ENCODE assay signal across 12 mouse cellular contexts in genomic region chr10:95774001-95774628, GRCm38 (mm10).
A peak's percentile ranks its signal among the peaks of the same experiment; 100 is the strongest.
DNase-seq lines count a peak whose midpoint lies in the region; ATAC-seq and TF ChIP-seq lines count a peak whose summit lies in the region.
"Had no signal": no experiment of that assay in that cellular context is flagged by ENCODE, and none has a peak within 500 bp of the region (broad histone marks: within the 10 kb centered on the region; RNA-seq: fewer than 3 reads in every experiment).

No protein-coding gene starts in this region.

- no peaks in the 10 kb centered on the region for H3K36me3 ChIP-seq in hindbrain, embryonic 12.5 days
- H3K36me3 ChIP-seq: hindbrain, embryonic 10.5 days; lung, embryonic 15.5 days had no signal

- intact Hi-C loops in heart, postnatal 25 days (cut with DNase I): loop anchor here (5.0 to 10.0 kb wide), 2 partner anchors 51 to 83 kb away; no protein-coding TSS in a partner anchor

- ATAC-seq in frontal cortex, adult (ENCODE audit: low TSS enrichment): no peak
- no peak for ATAC-seq in hindbrain, embryonic 12.5 days (ENCODE audit: low FRiP score)
- ATAC-seq: midbrain, embryonic 16.5 days had no signal

- H3K4me1 ChIP-seq in cerebellum, adult 2 months (ENCODE audit: control insufficient read depth, insufficient read depth, low read length): peaks cover 10% of the 10 kb centered on the region; the same call in 1 of the 2 replicates
- no peaks in the 10 kb centered on the region for H3K4me1 ChIP-seq in hindbrain, embryonic 12.5 days
- H3K4me1 ChIP-seq: hindbrain, embryonic 10.5 days; lung, embryonic 15.5 days had no signal

- TF ChIP-seq POLR2A in cerebellum, adult 2 months (IDR thresholded peaks at IDR 0.05; ENCODE audit: borderline replicate concordance, insufficient read depth, low read length): no peak

- no peak for TF ChIP-seq CTCF in cerebellum, adult 2 months (IDR thresholded peaks at IDR 0.05; ENCODE audit: borderline replicate concordance, insufficient read depth, low read depth, low read length)

- DNase-seq in cerebellum, adult 2 months: peak; percentile 38 to 41
- no peak for DNase-seq in cerebellum, postnatal 4 days (ENCODE audit: low spot score in 2 of 2)
- DNase-seq in heart, adult 11 months: peak; percentile 95
- DNase-seq in heart, postnatal 25 days (ENCODE audit: low spot score): peak; percentile 25
- peak; percentile 50 to 57 for DNase-seq in kidney, postnatal 36 days
- no peak for DNase-seq in thymus, postnatal 10 days (ENCODE audit: low spot score in 2 of 2)

- no peak overlapping the region for H3K4me3 ChIP-seq in cerebellum, adult 2 months (replicated peaks; ENCODE audit: insufficient read depth, low read depth, low read length)
- H3K4me3 ChIP-seq in hindbrain, embryonic 12.5 days: no peak overlapping the region
- H3K4me3 ChIP-seq: erythroblast, embryonic 14.5 days; hindbrain, embryonic 10.5 days; lung, embryonic 15.5 days had no signal

- H3K27me3 ChIP-seq in cerebellum, adult 2 months (ENCODE audit: control insufficient read depth, insufficient read depth, low read length): no peaks in the 10 kb centered on the region
- H3K27me3 ChIP-seq in hindbrain, embryonic 12.5 days: no peaks in the 10 kb centered on the region
- H3K27me3 ChIP-seq: lung, embryonic 15.5 days had no signal

- H3K27ac ChIP-seq in cerebellum, adult 2 months (ENCODE audit: insufficient read depth, low read length): no peak overlapping the region
- H3K27ac ChIP-seq in hindbrain, embryonic 12.5 days: no peak overlapping the region
- H3K27ac ChIP-seq: hindbrain, embryonic 10.5 days; lung, embryonic 15.5 days had no signal

- H3K9me3 ChIP-seq in hindbrain, embryonic 12.5 days (replicated peaks): no peaks in the 10 kb centered on the region
- H3K9me3 ChIP-seq: hindbrain, embryonic 10.5 days; lung, embryonic 15.5 days had no signal

- no peak overlapping the region for H3K9ac ChIP-seq in hindbrain, embryonic 12.5 days
- H3K9ac ChIP-seq: lung, embryonic 15.5 days had no signal

- WGBS in cerebellum, adult 2 months: 59% methylated on average over 9 of the region's 9 CpGs
- WGBS in hindbrain, embryonic 12.5 days: 79% methylated on average over 9 of the region's 9 CpGs

- H3K4me2 ChIP-seq in hindbrain, embryonic 12.5 days (replicated peaks): no peak overlapping the region
- H3K4me2 ChIP-seq: lung, embryonic 15.5 days had no signal

Comparison
In these comparisons a context has a peak if more than half of its experiments do, and no peak if none do; other contexts are left out.
1. DNase-seq: peak in cerebellum, adult 2 months (2 of 2), heart, adult 11 months (single experiment), heart, postnatal 25 days (single experiment) and kidney, postnatal 36 days (2 of 2); none in cerebellum, postnatal 4 days (0 of 2) and thymus, postnatal 10 days (0 of 2).